Mouse (Mus musculus) layer of hippocampus, adult 8-10 months (tissue): ENCODE measurements at regions not wholly inside any gene's neighbourhood (a gene's known extent, or its start where the extent isn't known, plus 50 kb on each side); places are given as distances from the start of the nearest gene placed in this dataset.

ENCODE experiments used
- DNase-seq, 2 experiments: peaks; one replicate each; pipeline ENCODE4 v3.0.0; 2022; ENCODE audit warnings: low spot score in 2 of 2

DNA sequence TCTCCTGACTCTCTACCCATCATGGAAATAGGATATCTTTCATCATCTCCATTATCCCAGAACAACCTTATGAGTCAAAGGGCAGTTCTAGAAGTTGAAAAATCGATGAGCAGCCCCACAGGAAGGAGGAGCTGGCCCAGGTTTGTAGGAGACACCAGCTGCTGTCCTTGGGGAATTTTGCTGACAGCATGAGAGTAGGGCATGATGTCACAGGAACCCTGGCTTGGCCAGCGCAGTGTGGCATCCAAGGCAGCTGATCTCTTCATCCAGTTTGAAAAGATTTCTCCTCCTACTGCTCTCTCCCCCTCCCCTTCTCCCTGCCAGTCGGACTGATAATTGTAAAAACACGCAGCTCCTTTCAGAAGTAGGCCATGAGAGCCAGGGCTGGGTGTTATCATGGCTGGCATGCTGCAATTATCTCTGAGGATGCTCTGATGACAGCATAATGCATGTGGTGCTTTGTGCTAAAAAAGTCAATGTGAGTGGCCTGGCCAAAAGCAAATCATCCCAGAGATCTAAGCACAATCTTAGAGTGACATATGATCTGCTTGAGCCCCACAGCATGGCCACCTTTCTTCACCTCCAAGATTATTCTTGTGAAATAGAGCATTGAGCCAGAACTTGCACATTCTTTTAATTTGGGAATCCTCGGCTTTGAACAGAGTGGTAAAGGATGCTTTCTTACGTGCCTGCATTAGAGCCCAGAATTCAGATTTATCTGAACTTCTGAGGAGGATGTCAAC, 54.2 kb downstream of the Gjd2 start:
- no peak for DNase-seq

DNA sequence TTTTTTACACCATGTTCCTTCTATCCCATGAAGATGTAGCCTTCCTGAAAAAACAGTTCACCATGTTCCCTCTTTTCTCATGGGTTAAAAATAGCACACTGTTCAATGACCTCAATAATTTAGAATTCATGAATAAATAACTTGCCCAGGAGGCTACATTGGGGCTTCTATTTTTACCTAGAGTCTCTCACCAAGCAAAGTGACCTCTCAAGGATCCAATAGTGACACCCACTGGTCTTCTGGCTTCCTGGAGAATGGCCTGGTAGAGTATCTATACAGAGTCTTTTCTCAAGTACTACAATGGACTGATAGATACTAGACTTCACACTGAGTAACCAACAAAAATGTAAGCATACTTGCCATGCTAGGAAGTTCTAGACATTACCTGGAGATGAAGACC, 60.9 kb downstream of the Gjd2 start:
- no peak for DNase-seq

DNA sequence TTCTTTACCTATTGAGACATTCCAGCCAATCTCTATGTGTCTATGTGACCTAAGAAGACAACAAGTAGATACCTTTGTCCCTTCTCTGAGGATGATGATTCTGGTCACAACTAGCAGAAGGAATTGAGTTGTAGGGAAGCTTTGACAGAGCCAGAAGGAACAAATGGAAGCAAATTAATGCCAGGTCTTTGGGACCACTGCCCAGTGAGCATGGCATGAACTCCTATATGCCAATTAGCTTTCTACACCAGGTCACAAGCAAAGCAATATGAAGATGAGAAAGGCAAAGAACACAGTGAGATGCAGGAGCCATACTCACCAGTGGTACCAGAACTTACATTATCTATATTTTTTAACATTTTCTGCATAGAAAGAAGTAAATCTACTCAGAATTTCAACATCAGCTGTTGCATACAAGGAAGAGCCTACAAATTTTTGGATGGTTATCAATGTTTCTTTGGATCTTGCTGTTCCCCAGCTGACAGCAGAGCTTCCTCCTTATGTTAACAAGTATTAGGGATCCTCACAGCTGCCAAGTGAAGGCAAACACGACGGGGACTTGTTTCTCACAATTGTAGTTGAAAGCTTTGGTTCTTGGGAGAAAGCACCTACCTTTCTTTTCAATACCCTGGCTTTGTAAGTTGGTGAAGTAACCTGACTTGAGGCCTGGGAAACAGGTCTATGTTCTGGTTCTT, 64.0 kb downstream of the Gjd2 start:
- DNase-seq: peak; percentile 49 to 56

DNA sequence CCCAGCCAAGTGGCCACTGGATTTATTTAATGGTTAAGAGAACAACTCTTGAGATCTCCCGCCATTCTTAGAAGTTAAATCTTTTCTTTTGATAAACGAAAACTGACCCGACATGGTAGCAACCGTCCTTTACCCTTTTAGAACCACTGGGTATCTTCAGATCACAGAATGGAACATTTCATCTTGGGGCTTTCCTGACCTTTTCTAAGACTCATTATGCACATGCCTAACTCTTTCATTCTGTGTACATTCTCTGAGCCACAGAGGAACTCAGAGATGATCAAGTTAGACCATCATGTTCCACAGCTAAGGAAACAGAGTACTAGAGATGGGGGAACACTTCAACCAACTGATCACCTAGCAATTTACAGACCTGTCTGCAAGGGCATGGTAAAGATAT, 81.7 kb downstream of the Gjd2 start:
- no peak for DNase-seq

DNA sequence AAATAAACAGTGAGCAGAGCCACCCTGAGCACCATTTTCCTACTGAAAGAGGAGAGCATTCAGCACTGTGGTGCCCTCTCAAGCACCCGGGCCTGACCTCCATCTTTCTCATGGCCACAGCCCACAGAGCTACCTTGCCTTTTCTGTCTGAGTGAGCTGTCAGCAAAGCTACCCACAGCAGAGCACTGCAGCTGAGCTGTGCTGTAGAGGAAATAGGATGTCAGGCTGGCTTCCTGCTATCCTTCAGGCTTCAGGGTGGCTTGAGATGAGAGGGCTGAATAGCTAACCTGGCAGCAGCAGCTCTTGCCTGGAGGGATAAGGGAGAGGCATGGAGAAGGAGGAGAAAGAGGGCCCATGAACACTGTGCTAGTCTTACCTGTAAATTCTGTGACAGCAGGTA, 82.5 kb downstream of the Gjd2 start:
- DNase-seq: no peak

DNA sequence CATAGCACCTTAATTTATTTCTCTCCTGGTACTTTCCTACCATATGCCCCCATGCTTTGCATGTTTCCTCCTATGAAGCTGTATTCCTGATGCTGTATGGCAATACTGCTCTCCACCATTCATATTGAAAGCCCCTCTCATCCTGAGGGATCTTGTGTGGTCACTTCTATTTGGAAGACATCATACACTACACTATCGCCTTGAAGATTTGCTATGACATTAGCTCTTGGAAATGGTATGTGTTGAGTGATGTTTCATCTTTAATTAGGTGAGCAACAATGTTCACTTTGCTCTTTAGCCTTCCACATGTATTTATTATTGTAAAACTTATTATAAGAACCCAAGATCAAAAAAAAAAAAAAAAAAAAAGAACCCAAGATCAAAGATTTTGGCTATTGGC, 81.2 kb upstream of the Arhgap11a start:
- no peak for DNase-seq

DNA sequence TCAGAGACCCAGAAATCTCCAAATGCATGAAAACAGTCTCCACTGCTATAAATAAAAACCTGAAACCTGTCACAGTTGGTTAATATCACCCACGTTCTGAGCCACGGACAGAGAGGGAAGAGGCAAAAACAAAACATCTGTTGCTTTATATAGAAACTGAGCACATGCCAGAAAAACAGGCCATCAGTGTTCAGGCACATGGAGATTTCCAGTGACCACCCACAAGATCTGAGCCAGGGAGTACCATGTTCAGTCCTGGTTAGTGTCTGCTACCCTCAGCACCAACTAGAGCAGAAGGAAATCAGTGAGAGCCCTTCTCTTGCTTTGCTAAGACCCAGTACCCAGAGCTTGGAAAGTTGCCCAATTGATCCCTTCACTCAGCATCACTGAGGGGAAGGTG, 75.7 kb upstream of the Arhgap11a start:
- DNase-seq: no peak

DNA sequence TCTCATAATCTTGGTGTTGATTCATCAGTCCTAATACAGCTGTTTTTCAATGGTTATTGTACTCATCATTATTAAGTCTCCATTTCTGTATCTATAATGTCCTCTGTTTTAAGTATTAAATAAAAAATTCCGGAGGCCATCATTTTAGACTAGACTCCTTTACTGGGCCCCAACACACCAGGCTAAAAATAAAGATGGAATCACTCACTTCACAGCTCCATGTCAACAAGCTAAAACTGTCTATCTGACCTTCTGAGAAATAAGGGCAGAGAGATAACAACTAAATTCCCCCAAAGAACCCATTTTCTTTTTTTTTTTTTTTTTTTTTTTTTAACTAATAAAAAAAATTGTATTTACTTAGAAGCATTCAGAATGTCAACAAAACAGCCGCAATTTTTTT, 70.5 kb upstream of the Arhgap11a start:
- DNase-seq: no peak

DNA sequence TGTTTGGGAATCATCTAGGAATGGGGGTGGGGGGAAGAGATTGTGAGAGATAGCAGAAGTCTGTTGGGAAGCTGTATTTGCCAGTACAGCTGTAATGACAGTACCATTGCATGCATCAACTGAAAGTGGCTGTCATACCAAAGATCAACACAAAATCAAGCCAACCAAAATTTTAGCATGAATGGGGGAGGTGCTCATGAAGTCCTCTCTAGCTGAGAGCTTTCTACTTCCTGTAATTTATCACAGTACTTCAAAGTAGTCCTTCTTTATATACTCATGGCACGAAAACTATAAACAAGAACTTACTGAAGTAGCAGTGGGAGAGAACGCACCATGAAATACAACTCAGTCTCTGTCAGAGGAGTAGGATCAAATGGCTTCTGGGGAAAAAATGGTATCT, 65.8 kb upstream of the Arhgap11a start:
- DNase-seq: no peak

DNA sequence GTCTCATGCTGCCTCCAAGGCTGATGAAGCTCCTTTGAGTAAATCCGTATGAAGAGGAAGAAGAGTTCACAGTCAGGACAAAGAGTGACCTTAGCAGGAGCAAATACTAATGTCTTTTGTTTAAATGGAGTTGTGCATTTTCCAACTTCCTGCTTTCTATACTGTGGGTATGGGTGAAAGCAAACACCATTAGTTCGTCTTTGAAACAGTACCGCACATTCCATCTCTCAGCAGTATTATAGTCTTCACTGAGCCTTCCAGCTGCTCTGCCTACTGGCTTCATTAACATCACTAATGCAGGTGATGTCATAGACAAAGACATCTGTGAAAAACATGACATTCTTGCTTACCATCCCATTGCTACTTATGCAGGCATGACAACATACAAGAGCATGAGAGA, 62.7 kb upstream of the Arhgap11a start:
- no peak for DNase-seq

DNA sequence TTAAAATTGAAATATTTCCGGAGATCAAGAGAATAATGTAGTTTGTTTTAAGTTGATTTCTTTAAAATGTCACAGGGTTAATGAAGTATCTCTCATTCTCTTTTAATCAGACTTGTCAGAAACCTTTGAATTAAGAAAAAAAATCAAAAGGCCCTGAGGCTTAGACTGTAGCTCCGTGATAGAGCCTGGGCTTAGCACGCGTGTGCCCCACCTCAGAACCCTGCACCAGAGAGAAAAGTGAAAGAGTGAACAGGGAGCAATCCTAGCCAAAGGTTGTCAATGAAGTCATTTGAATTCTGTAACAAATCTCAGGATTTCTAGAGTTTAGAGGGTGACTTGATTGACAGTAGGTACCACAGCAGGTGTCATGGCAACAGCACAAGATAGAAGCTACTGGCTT, 61.0 kb upstream of the Arhgap11a start:
- no peak for DNase-seq

DNA sequence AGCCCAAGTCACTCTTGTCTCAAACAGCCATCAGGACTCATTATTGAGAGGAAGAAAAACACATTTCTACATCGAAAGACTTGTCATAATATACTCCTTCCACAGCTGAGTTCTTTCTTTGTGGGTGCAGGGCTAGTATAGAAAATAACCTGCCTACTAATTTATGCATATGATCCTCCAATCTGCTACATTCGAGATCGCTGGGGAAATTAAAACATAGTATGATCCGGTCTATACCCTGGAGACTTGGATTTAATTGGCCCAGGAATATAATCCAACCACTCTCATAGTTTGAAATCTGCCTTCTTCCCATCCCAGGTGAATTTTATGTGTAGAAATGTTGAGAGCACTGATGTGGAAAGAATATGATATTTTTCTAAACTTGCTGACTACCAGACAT, 60.2 kb upstream of the Arhgap11a start:
- no peak for DNase-seq

DNA sequence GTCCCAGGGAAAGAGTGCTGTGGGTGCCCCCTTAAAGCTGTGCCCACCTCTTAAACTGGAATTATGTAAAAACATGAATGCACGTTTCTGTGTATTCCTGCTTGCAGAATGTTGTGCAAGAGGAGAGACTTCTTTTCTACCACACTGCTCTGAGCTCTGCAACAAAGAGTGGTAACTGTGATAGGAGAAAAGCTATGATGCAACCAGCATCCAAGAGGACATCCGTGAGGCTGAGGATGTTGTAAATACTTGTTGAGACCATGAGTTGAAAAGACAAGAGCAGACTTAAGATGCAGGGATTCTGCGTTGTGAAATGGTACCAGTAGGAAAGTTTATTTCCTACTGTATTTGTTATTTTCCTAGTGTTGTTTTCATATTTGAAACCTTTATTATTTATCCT, 56.0 kb upstream of the Arhgap11a start:
- no peak for DNase-seq

DNA sequence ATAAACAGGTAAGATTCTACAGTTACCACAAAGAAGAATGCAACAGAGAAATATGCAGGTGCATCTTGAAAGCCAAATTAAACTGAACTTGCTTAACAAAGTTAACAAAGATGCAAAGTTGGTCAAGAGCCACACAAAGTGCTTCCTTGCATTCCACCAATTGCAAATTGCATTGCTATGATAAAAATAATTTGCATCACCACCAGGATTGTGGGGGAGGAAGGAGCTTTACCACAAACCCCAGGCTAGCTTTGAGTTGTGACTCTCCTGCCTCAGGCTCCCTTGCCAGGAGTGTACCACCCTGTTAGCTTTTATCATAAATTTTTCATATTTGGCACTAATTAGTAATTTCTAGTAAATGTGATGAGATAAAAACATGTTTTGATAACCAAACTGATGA, 55.4 kb upstream of the Arhgap11a start:
- DNase-seq: no peak

DNA sequence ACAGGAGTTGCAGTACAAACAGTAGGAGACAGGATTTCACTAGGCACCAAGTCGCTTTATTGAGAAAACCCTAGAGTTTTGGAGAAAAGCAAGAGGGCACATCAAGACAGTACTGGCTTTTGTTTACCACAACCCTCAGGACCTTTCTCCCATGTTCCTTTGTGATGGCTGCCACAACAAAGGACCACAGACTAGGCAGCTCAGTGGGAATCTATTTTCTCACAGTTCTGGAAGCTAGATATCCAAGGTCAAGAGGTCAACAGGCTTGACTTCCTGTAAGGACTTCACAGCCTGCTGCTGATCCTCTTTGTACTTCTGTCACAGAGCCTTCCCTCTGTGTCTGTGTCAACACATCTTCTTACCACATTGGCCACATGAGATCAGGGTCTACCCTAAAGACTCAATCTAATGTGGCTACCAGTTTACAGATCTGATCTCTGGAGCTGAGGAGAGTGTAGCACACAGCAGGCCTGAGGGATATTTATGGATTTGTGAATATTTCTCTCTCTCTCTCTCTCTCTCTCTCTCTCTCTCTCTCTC, 54.6 kb upstream of the Arhgap11a start:
- no peak for DNase-seq

DNA sequence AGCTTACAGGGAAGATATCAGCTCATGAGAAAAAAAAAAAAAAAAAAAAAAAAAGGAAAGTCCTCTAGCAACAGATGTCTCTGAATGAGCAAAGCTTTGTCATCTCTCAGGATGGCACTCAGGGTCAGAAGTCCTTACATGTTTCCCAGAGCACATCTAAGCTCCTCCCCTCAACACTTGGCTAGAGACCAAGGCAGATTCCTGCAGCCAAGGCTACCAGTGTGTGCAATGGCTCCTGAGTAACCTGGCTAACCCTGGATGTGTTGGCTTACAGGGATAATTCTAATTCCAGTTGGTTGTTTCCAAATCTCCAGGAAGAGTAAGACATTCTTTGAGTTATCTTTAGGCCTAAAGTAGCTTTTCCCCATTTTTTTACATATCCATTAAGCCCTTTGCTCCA, 53.9 kb upstream of the Arhgap11a start:
- DNase-seq: no peak

DNA sequence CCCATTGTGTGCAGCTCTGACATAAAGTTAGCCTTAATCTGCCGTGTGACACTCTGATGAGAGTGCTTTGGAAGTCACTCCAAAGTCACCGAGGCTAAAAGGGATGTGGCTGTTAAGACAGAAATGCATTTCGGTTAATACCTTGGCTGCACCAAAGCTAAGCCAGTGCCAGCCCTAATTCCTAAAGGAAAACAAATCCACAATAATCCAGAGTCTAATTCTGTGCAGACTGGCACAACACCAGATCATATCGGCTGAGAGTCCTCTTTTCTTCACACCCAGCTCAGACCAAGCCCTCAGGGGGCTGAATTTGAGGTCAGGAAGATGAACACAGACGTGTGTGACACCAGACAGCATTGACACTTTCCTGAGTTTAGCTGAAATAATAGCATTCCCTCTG, 52.0 kb upstream of the Arhgap11a start:
- DNase-seq: no peak

DNA sequence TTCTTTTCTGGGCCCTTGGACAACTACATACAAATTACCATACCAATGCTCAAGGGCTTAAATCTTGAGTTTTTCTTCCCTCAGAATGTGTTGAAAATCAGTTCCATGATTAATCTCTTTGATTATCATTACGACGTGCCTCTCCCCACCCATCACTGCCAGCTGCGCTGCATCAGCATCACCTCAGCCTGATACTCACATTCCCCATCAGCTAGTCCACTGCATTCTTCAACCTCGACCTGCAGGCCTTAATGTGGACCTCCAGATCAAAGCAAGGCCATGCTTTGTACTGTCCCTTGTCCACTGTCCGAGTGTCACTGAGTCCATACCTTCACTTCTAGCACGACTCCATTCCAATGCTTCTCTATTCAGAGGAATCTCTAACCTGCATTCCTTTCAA, 50.3 kb upstream of the Arhgap11a start:
- DNase-seq: no peak
